Mouse (Mus musculus): ENCODE measurements around the gene Extl1. TPM values are rescaled to one million over a fixed set of nuclear protein-coding genes. Genes with fewer than 3 reads are reported as not detected.

The Extl1 gene
- polyA plus RNA-seq, 1 experiment = not detected

- Histone ChIP-seq H3K4me3 (replicated peaks) (no peak overlapping the region), H3K9me3 (ENCODE audit: control insufficient read depth, low read length) (peaks cover 3% of the 10 kb centered on the region), H3K4me1 (ENCODE audit: control insufficient read depth) (no peaks in the 10 kb centered on the region), H3K36me3 (ENCODE audit: control insufficient read depth) (no peaks in the 10 kb centered on the region), H3K27me3 (ENCODE audit: control insufficient read depth) (peaks cover 2% of the 10 kb centered on the region; the same call in 1 of the 2 replicates)
- TF ChIP-seq GATA1 (IDR thresholded peaks at IDR 0.05; ENCODE audit: low read length) (no peak), TAL1 (IDR thresholded peaks at IDR 0.05; ENCODE audit: low read length) (no peak)
Observed at GRCm38 (mm10) chr4:134315470-134315869, 68.2 kb downstream of the Extl1 start.

DNA sequence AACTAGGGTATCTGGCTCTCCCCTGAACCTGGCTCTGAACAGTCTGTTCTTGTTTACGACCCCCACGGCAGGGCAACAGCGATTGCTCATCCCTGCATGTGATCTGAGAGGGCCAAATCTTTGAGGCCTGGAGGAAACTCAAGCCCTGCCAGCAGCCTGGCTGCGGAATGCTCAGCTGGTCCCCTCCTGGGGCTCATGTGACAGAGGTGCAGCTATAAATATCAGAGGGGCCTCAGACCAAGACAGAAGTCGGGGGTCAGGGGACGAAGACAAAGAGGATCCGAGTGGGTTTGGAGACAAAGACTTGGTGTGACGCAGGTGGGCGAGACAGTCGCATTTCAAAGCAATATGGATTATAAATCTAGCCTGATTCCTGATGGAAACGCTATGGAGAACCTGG, 68.8 kb downstream of the Extl1 start, which contains the start of gene Trim63:
Gene Trim63, plus strand, starts transcription at position 245 of the 400 bp plus-strand sequence.
- Histone ChIP-seq H3K4me3 (replicated peaks) (no peak within 1 kb of the TSS), H3K9me3 (ENCODE audit: control insufficient read depth, low read length) (peaks cover 3% of the 10 kb centered on the region), H3K36me3 (ENCODE audit: control insufficient read depth) (no peaks in the 10 kb centered on the region), H3K27me3 (ENCODE audit: control insufficient read depth) (peaks cover 2% of the 10 kb centered on the region; the same call in 1 of the 2 replicates), H3K4me1 (ENCODE audit: control insufficient read depth) (no peaks in the 10 kb centered on the region)
- TF ChIP-seq GATA1 (IDR thresholded peaks at IDR 0.05; ENCODE audit: low read length) = no peak
- TF ChIP-seq TAL1 (IDR thresholded peaks at IDR 0.05; ENCODE audit: low read length) = no peak

- TF ChIP-seq TAL1 (IDR thresholded peaks at IDR 0.05; ENCODE audit: low read length) (no peak), GATA1 (IDR thresholded peaks at IDR 0.05; ENCODE audit: low read length) (no peak)
- Histone ChIP-seq H3K9me3 (ENCODE audit: control insufficient read depth, low read length) (peaks cover 3% of the 10 kb centered on the region), H3K36me3 (ENCODE audit: control insufficient read depth) (no peaks in the 10 kb centered on the region), H3K4me1 (ENCODE audit: control insufficient read depth) (no peaks in the 10 kb centered on the region), H3K4me3 (replicated peaks) (no peak overlapping the region), H3K27me3 (ENCODE audit: control insufficient read depth) (peaks cover 2% of the 10 kb centered on the region; the same call in 1 of the 2 replicates)
Observed at GRCm38 (mm10) chr4:134314081-134314655, 69.5 kb downstream of the Extl1 start.

- no peaks in the 10 kb centered on the region for H3K36me3 ChIP-seq (ENCODE audit: control insufficient read depth)
- no peak overlapping the region for H3K4me3 ChIP-seq (replicated peaks)
- H3K4me1 ChIP-seq (ENCODE audit: control insufficient read depth) = no peaks in the 10 kb centered on the region
- peaks cover 3% of the 10 kb centered on the region for H3K9me3 ChIP-seq (ENCODE audit: control insufficient read depth, low read length)
- peaks cover 2% of the 10 kb centered on the region; the same call in 1 of the 2 replicates for H3K27me3 ChIP-seq (ENCODE audit: control insufficient read depth)
- no peak for TF ChIP-seq GATA1 (IDR thresholded peaks at IDR 0.05; ENCODE audit: low read length)
- no peak for TF ChIP-seq TAL1 (IDR thresholded peaks at IDR 0.05; ENCODE audit: low read length)
Observed at GRCm38 (mm10) chr4:134312901-134313300, 70.7 kb downstream of the Extl1 start.

- TF ChIP-seq GATA1 (IDR thresholded peaks at IDR 0.05; ENCODE audit: low read length) = no peak
- no peak for TF ChIP-seq TAL1 (IDR thresholded peaks at IDR 0.05; ENCODE audit: low read length)
- peaks cover 3% of the 10 kb centered on the region for H3K9me3 ChIP-seq (ENCODE audit: control insufficient read depth, low read length)
- H3K4me1 ChIP-seq (ENCODE audit: control insufficient read depth) = no peaks in the 10 kb centered on the region
- no peaks in the 10 kb centered on the region for H3K36me3 ChIP-seq (ENCODE audit: control insufficient read depth)
- H3K4me3 ChIP-seq (replicated peaks) = no peak overlapping the region
- H3K27me3 ChIP-seq (ENCODE audit: control insufficient read depth) = peaks cover 2% of the 10 kb centered on the region; the same call in 1 of the 2 replicates
Observed at GRCm38 (mm10) chr4:134312341-134312740, 71.3 kb downstream of the Extl1 start.

GRCm38 (mm10) chr4:134311784-134312183, 71.9 kb downstream of the Extl1 start:
- Histone ChIP-seq H3K9me3 (ENCODE audit: control insufficient read depth, low read length) (peaks cover 3% of the 10 kb centered on the region), H3K36me3 (ENCODE audit: control insufficient read depth) (no peaks in the 10 kb centered on the region), H3K4me3 (replicated peaks) (no peak overlapping the region), H3K4me1 (ENCODE audit: control insufficient read depth) (no peaks in the 10 kb centered on the region), H3K27me3 (ENCODE audit: control insufficient read depth) (peaks cover 2% of the 10 kb centered on the region; the same call in 1 of the 2 replicates)
- TF ChIP-seq GATA1 (IDR thresholded peaks at IDR 0.05; ENCODE audit: low read length) = no peak
- TF ChIP-seq TAL1 (IDR thresholded peaks at IDR 0.05; ENCODE audit: low read length) = no peak

DNA sequence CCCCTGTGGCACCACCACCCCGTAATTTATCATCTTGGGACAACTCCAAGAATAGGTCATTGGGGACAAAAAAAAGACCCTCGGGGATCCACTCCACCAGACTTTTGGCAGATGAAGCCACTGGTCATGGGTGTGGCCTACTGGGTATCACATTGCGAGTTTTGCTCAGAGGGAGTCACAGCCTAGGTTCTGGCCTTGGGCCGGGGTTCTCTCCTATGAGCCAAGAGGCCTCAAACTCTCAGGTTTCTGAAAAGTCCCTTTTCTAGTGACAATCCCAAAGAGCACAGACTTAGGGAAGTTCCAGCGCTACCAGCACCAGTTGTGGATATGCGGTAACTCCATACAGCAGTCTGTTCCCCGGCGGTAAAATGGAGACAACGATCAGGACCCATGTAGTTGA, 73.0 kb downstream of the Extl1 start:
- Histone ChIP-seq H3K27me3 (ENCODE audit: control insufficient read depth) (no peaks in the 10 kb centered on the region), H3K4me1 (ENCODE audit: control insufficient read depth) (no peaks in the 10 kb centered on the region), H3K9me3 (ENCODE audit: control insufficient read depth, low read length) (peaks cover 3% of the 10 kb centered on the region), H3K36me3 (ENCODE audit: control insufficient read depth) (no peaks in the 10 kb centered on the region), H3K4me3 (replicated peaks) (no peak overlapping the region)
- no peak for TF ChIP-seq TAL1 (IDR thresholded peaks at IDR 0.05; ENCODE audit: low read length)
- no peak for TF ChIP-seq GATA1 (IDR thresholded peaks at IDR 0.05; ENCODE audit: low read length)

DNA sequence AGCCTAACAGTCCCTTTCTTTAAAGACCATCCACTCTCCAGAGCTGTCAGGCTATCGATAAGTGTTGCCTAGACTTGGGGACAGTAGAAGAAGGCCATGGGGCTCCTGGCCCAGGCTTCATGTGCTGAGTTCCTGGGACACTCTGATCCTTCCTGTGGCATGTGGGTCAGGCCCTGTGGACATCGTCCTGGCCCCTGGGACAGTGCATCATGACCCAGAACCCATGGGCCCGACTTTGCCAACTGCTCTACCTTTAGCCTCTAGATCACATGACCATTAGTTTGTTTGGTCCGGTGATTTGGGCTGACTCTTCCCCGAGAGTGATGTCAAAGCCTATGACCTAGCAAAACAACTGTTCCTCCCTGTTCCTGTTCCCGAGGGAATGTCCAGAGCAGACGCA, 73.5 kb downstream of the Extl1 start:
- H3K36me3 ChIP-seq (ENCODE audit: control insufficient read depth) = no peaks in the 10 kb centered on the region
- H3K9me3 ChIP-seq (ENCODE audit: control insufficient read depth, low read length) = peaks cover 3% of the 10 kb centered on the region
- no peaks in the 10 kb centered on the region for H3K4me1 ChIP-seq (ENCODE audit: control insufficient read depth)
- no peaks in the 10 kb centered on the region for H3K27me3 ChIP-seq (ENCODE audit: control insufficient read depth)
- H3K4me3 ChIP-seq (replicated peaks) = no peak overlapping the region
- TF ChIP-seq GATA1 (IDR thresholded peaks at IDR 0.05; ENCODE audit: low read length) (no peak), TAL1 (IDR thresholded peaks at IDR 0.05; ENCODE audit: low read length) (no peak)

- Histone ChIP-seq H3K4me1 (ENCODE audit: control insufficient read depth) (no peaks in the 10 kb centered on the region), H3K9me3 (ENCODE audit: control insufficient read depth, low read length) (no peaks in the 10 kb centered on the region; the same call in 1 of the 2 replicates), H3K27me3 (ENCODE audit: control insufficient read depth) (no peaks in the 10 kb centered on the region), H3K36me3 (ENCODE audit: control insufficient read depth) (no peaks in the 10 kb centered on the region), H3K4me3 (replicated peaks) (no peak overlapping the region)
- TF ChIP-seq GATA1 (IDR thresholded peaks at IDR 0.05; ENCODE audit: low read length) (no peak), TAL1 (IDR thresholded peaks at IDR 0.05; ENCODE audit: low read length) (no peak)
Observed at GRCm38 (mm10) chr4:134307367-134308072, 76.1 kb downstream of the Extl1 start.
